Mouse (Mus musculus) neural tube, embryonic 14.5 days (tissue): Measurements from ENCODE around the gene Spdl1. TPM values are rescaled to one million over a fixed set of nuclear protein-coding genes. Genes with fewer than 3 reads are reported as not detected.
"Not testable (repeated sequence)": the region's sequence is repeated elsewhere in the genome, so short reads cannot be mapped to it uniquely, and the experiment has no call there.

ENCODE experiments used
- ATAC-seq: fragments of 200-750 bp; cut with Nextera tagmentation; 2 replicates; pipeline ENCODE4 v1.8.0; 2017; ENCODE audit warnings: low read depth, mild to moderate bottlenecking, moderate TSS enrichment, moderate library complexity
- H3K27ac ChIP-seq: fragments of 300-500 bp; sonication (generic); 2 replicates; pipeline ENCODE4 v1.5.1; 2014; ENCODE audit warnings: low read depth, mild to moderate bottlenecking, control low read depth, low read length, moderate library complexity, mixed read lengths
- H3K27me3 ChIP-seq: fragments of 300-500 bp; sonication (generic); 2 replicates; pipeline ENCODE4 v1.6.1; 2014; ENCODE audit warnings: low read length; ENCODE audit not compliant: control insufficient read depth, insufficient read depth
- H3K36me3 ChIP-seq: fragments of 300-500 bp; sonication (generic); 2 replicates; pipeline ENCODE4 v1.6.1; 2014; ENCODE audit warnings: low read length, mixed read lengths; ENCODE audit not compliant: control insufficient read depth, insufficient read depth
- H3K4me1 ChIP-seq: fragments of 300-500 bp; sonication (generic); 2 replicates; pipeline ENCODE4 v1.6.1; 2014; ENCODE audit warnings: low read length; ENCODE audit not compliant: control insufficient read depth, insufficient read depth
- H3K4me2 ChIP-seq: fragments of 300-500 bp; sonication (generic); 2 replicates; pipeline ENCODE4 v1.6.1; 2014; ENCODE audit warnings: mild to moderate bottlenecking, low read depth, low read length, control low read depth
- H3K4me3 ChIP-seq: fragments of 300-500 bp; sonication (generic); 2 replicates; pipeline ENCODE4 v1.5.1; 2014; ENCODE audit warnings: low read depth, low read length, control low read depth, mixed read lengths
- H3K9ac ChIP-seq: fragments of 300-500 bp; sonication (generic); replicated peaks from 2 replicates; pipeline ENCODE4 v1.6.1; 2014; ENCODE audit warnings: low read depth, mild to moderate bottlenecking, control low read depth, low read length, mixed read lengths
- H3K9me3 ChIP-seq: fragments of 300-500 bp; sonication (generic); 2 replicates; pipeline ENCODE4 v1.6.1; 2016; ENCODE audit warnings: low read length; ENCODE audit not compliant: control insufficient read depth
- WGBS: fragments of 180-500 bp; shearing (Covaris S2); extraction: QIAGEN DNeasy Blood & Tissue Kit; methylation state at CpG from one replicate; pipeline ENCODE4 v1.1.7; 2014; 5-methylcytosine and 5-hydroxymethylcytosine counted together
- polyA plus RNA-seq: library from polyadenylated mRNA; unstranded; fragments of >200 nt; fragmentation: Nextera tagmentation; extraction: Ambion mirVana; gene quantifications from 2 replicates; pipeline ENCODE4 v1.2.1, GENCODE M21; 2014

Gene Spdl1
- polyA plus RNA-seq, 1 experiment from 2014 or later: 1.4 TPM

- Histone ChIP-seq H3K4me2 (no peak overlapping the region), H3K9ac (no peak overlapping the region), H3K27ac (no peak overlapping the region), H3K9me3 (no peaks in the 10 kb centered on the region), H3K27me3 (no peaks in the 10 kb centered on the region), H3K36me3 (no peaks in the 10 kb centered on the region), H3K4me3 (no peak overlapping the region), H3K4me1 (peaks cover 3% of the 10 kb centered on the region; the same call in 1 of the 2 replicates)
- no peak for ATAC-seq
- 96% methylated on average over 3 of the region's 3 CpGs for WGBS
Observed at GRCm38 (mm10) chr11:34827803-34828202, 5.6 kb downstream of the Spdl1 start.

GRCm38 (mm10) chr11:34826940-34827339, 6.5 kb downstream of the Spdl1 start:
- no peaks in the 10 kb centered on the region for H3K9me3 ChIP-seq
- WGBS: 91% methylated on average over 2 of the region's 2 CpGs
- no peak overlapping the region for H3K27ac ChIP-seq
- no peak overlapping the region for H3K4me2 ChIP-seq
- no peak overlapping the region for H3K9ac ChIP-seq
- no peaks in the 10 kb centered on the region for H3K27me3 ChIP-seq
- ATAC-seq: no peak
- no peaks in the 10 kb centered on the region for H3K4me1 ChIP-seq
- H3K4me3 ChIP-seq: no peak overlapping the region
- H3K36me3 ChIP-seq: no peaks in the 10 kb centered on the region

GRCm38 (mm10) chr11:34824791-34825190, 8.7 kb downstream of the Spdl1 start:
- no peaks in the 10 kb centered on the region for H3K4me1 ChIP-seq
- no peaks in the 10 kb centered on the region for H3K9me3 ChIP-seq
- no peak overlapping the region for H3K9ac ChIP-seq
- WGBS: 95% methylated on average over 4 of the region's 4 CpGs
- no peaks in the 10 kb centered on the region for H3K27me3 ChIP-seq
- no peak overlapping the region for H3K4me3 ChIP-seq
- H3K27ac ChIP-seq: no peak overlapping the region
- no peak for ATAC-seq
- H3K36me3 ChIP-seq: no peaks in the 10 kb centered on the region
- H3K4me2 ChIP-seq: no peak overlapping the region

- no peaks in the 10 kb centered on the region for H3K27me3 ChIP-seq
- H3K4me1 ChIP-seq: no peaks in the 10 kb centered on the region
- no peaks in the 10 kb centered on the region for H3K9me3 ChIP-seq
- ATAC-seq: no peak
- no peak overlapping the region for H3K9ac ChIP-seq
- no peak overlapping the region for H3K27ac ChIP-seq
- WGBS: 9% methylated on average over 2 of the region's 2 CpGs
- H3K36me3 ChIP-seq: no peaks in the 10 kb centered on the region
- H3K4me2 ChIP-seq: no peak overlapping the region
- no peak overlapping the region for H3K4me3 ChIP-seq
Observed at GRCm38 (mm10) chr11:34814767-34815166, 18.7 kb downstream of the Spdl1 start.

GRCm38 (mm10) chr11:34814319-34814718, 19.1 kb downstream of the Spdl1 start:
- ATAC-seq: no peak; the same call in 1 of the 2 replicates
- Histone ChIP-seq H3K9me3 (no peaks in the 10 kb centered on the region), H3K36me3 (no peaks in the 10 kb centered on the region), H3K4me3 (no peak overlapping the region), H3K9ac (no peak overlapping the region), H3K27me3 (no peaks in the 10 kb centered on the region), H3K4me2 (no peak overlapping the region), H3K4me1 (no peaks in the 10 kb centered on the region), H3K27ac (no peak overlapping the region)
- 85% methylated on average over 6 of the region's 6 CpGs for WGBS

- not testable (repeated sequence) for H3K9ac ChIP-seq, H3K4me1 ChIP-seq, ATAC-seq, H3K27ac ChIP-seq, H3K27me3 ChIP-seq, H3K4me3 ChIP-seq, H3K4me2 ChIP-seq, H3K36me3 ChIP-seq, H3K9me3 ChIP-seq
- 86% methylated on average over 4 of the region's 4 CpGs for WGBS
Observed at GRCm38 (mm10) chr11:34805026-34805425, 28.4 kb downstream of the Spdl1 start.

GRCm38 (mm10) chr11:34798066-34798465, 35.4 kb downstream of the Spdl1 start:
- not testable (repeated sequence) for H3K4me1 ChIP-seq, H3K4me3 ChIP-seq, H3K9ac ChIP-seq, H3K36me3 ChIP-seq, H3K27me3 ChIP-seq, H3K27ac ChIP-seq, ATAC-seq, H3K9me3 ChIP-seq, H3K4me2 ChIP-seq
- 63% methylated on average over 8 of the region's 8 CpGs for WGBS

GRCm38 (mm10) chr11:34796097-34796496, 37.3 kb downstream of the Spdl1 start:
- Histone ChIP-seq H3K4me1 (no peaks in the 10 kb centered on the region), H3K9ac (no peak overlapping the region), H3K4me2 (no peak overlapping the region), H3K9me3 (no peaks in the 10 kb centered on the region), H3K4me3 (no peak overlapping the region), H3K27ac (no peak overlapping the region), H3K36me3 (no peaks in the 10 kb centered on the region), H3K27me3 (no peaks in the 10 kb centered on the region)
- WGBS: 26% methylated on average over 4 of the region's 4 CpGs
- no peak for ATAC-seq

GRCm38 (mm10) chr11:34791872-34792271, 41.6 kb downstream of the Spdl1 start:
- Histone ChIP-seq H3K9me3 (no peaks in the 10 kb centered on the region), H3K4me2 (no peak overlapping the region), H3K36me3 (no peaks in the 10 kb centered on the region), H3K4me3 (no peak overlapping the region), H3K4me1 (no peaks in the 10 kb centered on the region), H3K27ac (no peak overlapping the region), H3K27me3 (no peaks in the 10 kb centered on the region), H3K9ac (no peak overlapping the region)
- 66% methylated on average over 8 of the region's 8 CpGs for WGBS
- ATAC-seq: no peak

- Histone ChIP-seq H3K27me3 (no peaks in the 10 kb centered on the region), H3K27ac (no peak overlapping the region), H3K4me2 (no peak overlapping the region), H3K9me3 (no peaks in the 10 kb centered on the region), H3K4me3 (no peak overlapping the region), H3K4me1 (no peaks in the 10 kb centered on the region), H3K36me3 (no peaks in the 10 kb centered on the region), H3K9ac (no peak overlapping the region)
- no peak for ATAC-seq
Observed at GRCm38 (mm10) chr11:34784864-34785263, 48.6 kb downstream of the Spdl1 start.
